Mouse (Mus musculus) hindbrain, embryonic 16.5 days (tissue): ENCODE measurements around the gene Gm28038. TPM values are rescaled to one million over a fixed set of nuclear protein-coding genes. Genes with fewer than 3 reads are reported as not detected.

ENCODE experiments used
- ATAC-seq: fragments of 200-750 bp; cut with Nextera tagmentation; 2 replicates; pipeline ENCODE4 v1.8.0; 2017; ENCODE audit warnings: moderate TSS enrichment, moderate library complexity
- H3K27ac ChIP-seq: fragments of 300-500 bp; sonication (generic); 2 replicates; pipeline ENCODE4 v1.5.1; 2014; ENCODE audit warnings: low read depth, mild to moderate bottlenecking, control low read depth, low read length, moderate library complexity
- H3K27me3 ChIP-seq: fragments of 300-500 bp; sonication (generic); replicated peaks from 2 replicates; pipeline ENCODE4 v1.6.1; 2014; ENCODE audit warnings: low read length; ENCODE audit not compliant: control insufficient read depth, insufficient read depth
- H3K36me3 ChIP-seq: fragments of 300-500 bp; sonication (generic); 2 replicates; pipeline ENCODE4 v1.6.1; 2014; ENCODE audit warnings: mild to moderate bottlenecking, low read length, moderate library complexity, mixed read lengths; ENCODE audit not compliant: control insufficient read depth, insufficient read depth
- H3K4me1 ChIP-seq: fragments of 300-500 bp; sonication (generic); 2 replicates; pipeline ENCODE4 v1.6.1; 2014; ENCODE audit warnings: low read depth, low read length; ENCODE audit not compliant: control insufficient read depth, insufficient read depth
- H3K4me2 ChIP-seq: fragments of 300-500 bp; sonication (generic); 2 replicates; pipeline ENCODE4 v1.6.1; 2014; ENCODE audit warnings: mild to moderate bottlenecking, low read length, control low read depth, moderate library complexity
- H3K4me3 ChIP-seq: fragments of 300-500 bp; sonication (generic); 2 replicates; pipeline ENCODE4 v1.5.1; 2014; ENCODE audit warnings: mild to moderate bottlenecking, low read length, control low read depth, moderate library complexity
- H3K9ac ChIP-seq: fragments of 300-500 bp; sonication (generic); 2 replicates; pipeline ENCODE4 v1.6.1; 2014; ENCODE audit warnings: low read depth, mild to moderate bottlenecking, control low read depth, low read length, moderate library complexity
- H3K9me3 ChIP-seq: fragments of 300-500 bp; sonication (generic); 2 replicates; pipeline ENCODE4 v1.6.1; 2014; ENCODE audit warnings: mild to moderate bottlenecking, low read length, moderate library complexity; ENCODE audit not compliant: control insufficient read depth
- WGBS: fragments of 180-500 bp; shearing (Covaris S2); extraction: QIAGEN DNeasy Blood & Tissue Kit; methylation state at CpG from one replicate; pipeline ENCODE4 v1.1.7; 2014; 5-methylcytosine and 5-hydroxymethylcytosine counted together
- polyA plus RNA-seq: library from polyadenylated mRNA; unstranded; fragments of >200 nt; fragmentation: Nextera tagmentation; extraction: Ambion mirVana; gene quantifications from 2 replicates; pipeline ENCODE4 v1.2.1, GENCODE M21; 2015

The Gm28038 gene
- polyA plus RNA-seq, 1 experiment from 2014 or later: not detected

- no peak overlapping the region for H3K9ac ChIP-seq
- H3K27ac ChIP-seq: no peak overlapping the region
- no peak for ATAC-seq
Observed at GRCm38 (mm10) chr2:30306087-30306486, 25.2 kb downstream of the Gm28038 start.

GRCm38 (mm10) chr2:30309351-30309750 lies 28.5 kb downstream of the Gm28038 start:
- ATAC-seq: no peak
- Histone ChIP-seq H3K4me2 (no peak overlapping the region), H3K27me3 (no peaks in the 10 kb centered on the region), H3K4me3 (no peak overlapping the region), H3K9me3 (no peaks in the 10 kb centered on the region), H3K27ac (no peak overlapping the region), H3K9ac (no peak overlapping the region), H3K4me1 (no peaks in the 10 kb centered on the region), H3K36me3 (peaks cover 68% of the 10 kb centered on the region)
- 94% methylated on average over 3 of the region's 3 CpGs for WGBS

More at GRCm38 (mm10) chr2:30306087-30306486, 25.2 kb downstream of the Gm28038 start:
- Histone ChIP-seq H3K36me3 (peaks cover 65% of the 10 kb centered on the region), H3K4me3 (no peak overlapping the region), H3K9me3 (no peaks in the 10 kb centered on the region), H3K27me3 (no peaks in the 10 kb centered on the region), H3K4me2 (no peak overlapping the region), H3K4me1 (no peaks in the 10 kb centered on the region)
- WGBS: 97% methylated on average over 7 of the region's 7 CpGs

GRCm38 (mm10) chr2:30311481-30311880 lies 30.6 kb downstream of the Gm28038 start:
- H3K9ac ChIP-seq: no peak overlapping the region
- H3K4me1 ChIP-seq: no peaks in the 10 kb centered on the region
- H3K4me2 ChIP-seq: no peak overlapping the region
- no peak for ATAC-seq
- no peak overlapping the region for H3K4me3 ChIP-seq
- no peaks in the 10 kb centered on the region for H3K9me3 ChIP-seq
- H3K27ac ChIP-seq: no peak overlapping the region
- 91% methylated on average over 2 of the region's 2 CpGs for WGBS
- H3K27me3 ChIP-seq: no peaks in the 10 kb centered on the region
- peaks cover 66% of the 10 kb centered on the region for H3K36me3 ChIP-seq

GRCm38 (mm10) chr2:30316136-30316535 lies 35.3 kb downstream of the Gm28038 start:
- no peaks in the 10 kb centered on the region for H3K9me3 ChIP-seq
- WGBS: 95% methylated on average over 4 of the region's 4 CpGs

GRCm38 (mm10) chr2:30316955-30317354 lies 36.1 kb downstream of the Gm28038 start:
- no peak overlapping the region for H3K4me3 ChIP-seq
- H3K9me3 ChIP-seq: no peaks in the 10 kb centered on the region
- WGBS: 94% methylated on average over 5 of the region's 5 CpGs
- H3K27ac ChIP-seq: no peak overlapping the region
- no peaks in the 10 kb centered on the region for H3K4me1 ChIP-seq
- H3K4me2 ChIP-seq: no peak overlapping the region
- H3K36me3 ChIP-seq: peaks cover 54% of the 10 kb centered on the region
- no peaks in the 10 kb centered on the region for H3K27me3 ChIP-seq
- no peak overlapping the region for H3K9ac ChIP-seq
- no peak for ATAC-seq

More at GRCm38 (mm10) chr2:30316136-30316535, 35.3 kb downstream of the Gm28038 start:
- Histone ChIP-seq H3K27me3 (no peaks in the 10 kb centered on the region), H3K4me3 (no peak overlapping the region), H3K4me2 (no peak overlapping the region), H3K27ac (no peak overlapping the region), H3K4me1 (no peaks in the 10 kb centered on the region), H3K9ac (no peak overlapping the region), H3K36me3 (peaks cover 54% of the 10 kb centered on the region)
- ATAC-seq: no peak

- no peak for ATAC-seq
- 81% methylated on average over 4 of the region's 4 CpGs for WGBS
- H3K36me3 ChIP-seq: peaks cover 61% of the 10 kb centered on the region
Observed at GRCm38 (mm10) chr2:30319260-30319659, 38.4 kb downstream of the Gm28038 start.

GRCm38 (mm10) chr2:30323111-30323510 lies 42.3 kb downstream of the Gm28038 start:
- Histone ChIP-seq H3K4me3 (no peak overlapping the region), H3K27ac (no peak overlapping the region), H3K9ac (no peak overlapping the region), H3K27me3 (no peaks in the 10 kb centered on the region), H3K9me3 (no peaks in the 10 kb centered on the region), H3K36me3 (peaks cover 57% of the 10 kb centered on the region), H3K4me2 (no peak overlapping the region), H3K4me1 (no peaks in the 10 kb centered on the region)
- no peak for ATAC-seq
- 92% methylated on average over 7 of the region's 7 CpGs for WGBS

More at GRCm38 (mm10) chr2:30319260-30319659, 38.4 kb downstream of the Gm28038 start:
- Histone ChIP-seq H3K4me2 (no peak overlapping the region), H3K4me3 (no peak overlapping the region), H3K27me3 (no peaks in the 10 kb centered on the region), H3K4me1 (no peaks in the 10 kb centered on the region), H3K9ac (no peak overlapping the region), H3K9me3 (no peaks in the 10 kb centered on the region), H3K27ac (no peak overlapping the region)

DNA sequence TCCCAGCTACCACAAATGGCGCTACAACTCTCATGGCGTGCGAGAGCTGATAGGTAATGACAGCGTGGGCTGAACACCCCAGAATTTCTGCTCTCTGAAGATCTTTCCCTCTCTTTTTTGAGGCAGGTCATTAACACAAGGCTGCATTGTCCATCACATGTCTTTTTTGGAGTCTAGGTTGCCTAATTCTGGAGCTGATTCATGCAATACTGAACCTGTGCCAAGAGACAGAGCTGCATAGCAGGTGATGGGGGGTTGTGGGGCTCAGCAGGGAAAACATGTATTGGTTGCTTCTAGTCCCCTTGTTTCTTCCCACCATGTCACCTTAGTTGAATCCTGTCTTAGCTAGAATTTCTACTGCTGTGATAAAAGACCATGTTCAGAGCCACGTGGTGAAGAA lies 44.5 kb downstream of the Gm28038 start:
- WGBS: 92% methylated on average over 5 of the region's 5 CpGs
- Histone ChIP-seq H3K36me3 (peaks cover 57% of the 10 kb centered on the region), H3K4me3 (no peak overlapping the region), H3K27ac (no peak overlapping the region), H3K9me3 (no peaks in the 10 kb centered on the region), H3K9ac (no peak overlapping the region), H3K4me1 (no peaks in the 10 kb centered on the region), H3K27me3 (no peaks in the 10 kb centered on the region), H3K4me2 (no peak overlapping the region)
- ATAC-seq: no peak

GRCm38 (mm10) chr2:30327276-30327675 lies 46.4 kb downstream of the Gm28038 start:
- WGBS: 91% methylated on average over 7 of the region's 7 CpGs
- H3K36me3 ChIP-seq: peaks cover 61% of the 10 kb centered on the region
- ATAC-seq: no peak

GRCm38 (mm10) chr2:30328791-30329190 lies 47.9 kb downstream of the Gm28038 start:
- 86% methylated on average over 3 of the region's 3 CpGs for WGBS
- Histone ChIP-seq H3K4me3 (no peak overlapping the region), H3K9ac (no peak overlapping the region), H3K36me3 (peaks cover 59% of the 10 kb centered on the region), H3K4me2 (no peak overlapping the region), H3K27me3 (no peaks in the 10 kb centered on the region), H3K9me3 (no peaks in the 10 kb centered on the region), H3K27ac (no peak overlapping the region), H3K4me1 (no peaks in the 10 kb centered on the region)
- ATAC-seq: no peak

More at GRCm38 (mm10) chr2:30327276-30327675, 46.4 kb downstream of the Gm28038 start:
- H3K27ac ChIP-seq: no peak overlapping the region
- H3K9me3 ChIP-seq: no peaks in the 10 kb centered on the region
- no peak overlapping the region for H3K4me3 ChIP-seq
- H3K4me1 ChIP-seq: no peaks in the 10 kb centered on the region
- H3K9ac ChIP-seq: no peak overlapping the region
- no peak overlapping the region for H3K4me2 ChIP-seq
- H3K27me3 ChIP-seq: no peaks in the 10 kb centered on the region
